19 mouse cellular contexts compared by ENCODE assay signal in genomic region chr8:54827974-54828373, GRCm38 (mm10). TPM values are rescaled to one million over a fixed set of nuclear protein-coding genes. Genes with fewer than 3 reads are reported as not detected.
"Had no signal": no experiment of that assay in that cellular context is flagged by ENCODE, and none has a peak within 500 bp of the region (broad histone marks: within the 10 kb centered on the region; RNA-seq: fewer than 3 reads in every experiment).

No protein-coding gene starts in this region.

- H3K4me3 ChIP-seq: neural tube, embryonic 13.5 days; neural tube, embryonic 15.5 days; stomach, embryonic 15.5 days had no signal

- H3K27ac ChIP-seq: neural tube, embryonic 13.5 days; neural tube, embryonic 15.5 days; stomach, embryonic 15.5 days; stomach, postnatal 0 days had no signal

- H3K36me3 ChIP-seq: neural tube, embryonic 13.5 days; neural tube, embryonic 15.5 days; stomach, embryonic 15.5 days had no signal

- H3K9me3 ChIP-seq: neural tube, embryonic 13.5 days; neural tube, embryonic 15.5 days; stomach, embryonic 15.5 days had no signal

- H3K9ac ChIP-seq: neural tube, embryonic 13.5 days; neural tube, embryonic 15.5 days; stomach, embryonic 15.5 days had no signal

- H3K4me1 ChIP-seq: neural tube, embryonic 13.5 days; neural tube, embryonic 15.5 days; stomach, embryonic 15.5 days had no signal

- DNase-seq: retina, postnatal 1 day; right cerebral cortex, adult 18-20 months; right cerebral cortex, postnatal 14 days; right cerebral cortex, postnatal 25 days; right cerebral cortex, postnatal 4 days; spleen, adult 18-20 months; thymus, adult 18-20 months; thymus, adult 2 months; thymus, postnatal 14 days; thymus, postnatal 25 days; thymus, postnatal 36 days; thymus, postnatal 4 days had no signal

- H3K27me3 ChIP-seq: neural tube, embryonic 13.5 days; neural tube, embryonic 15.5 days; stomach, embryonic 15.5 days had no signal

- H3K4me2 ChIP-seq: neural tube, embryonic 13.5 days; neural tube, embryonic 15.5 days; stomach, embryonic 15.5 days had no signal

RNA-seq across cellular contexts. Expression of gene Wdr17, which starts 59.0 kb away (rescaled TPM):
- total RNA-seq: neutrophil, adult 5-6 weeks had no signal
- polyA plus RNA-seq: spleen, adult 2 months; thymus, adult 2 months; thymus, postnatal 0 days had no signal
